In genomic region chr19:7494187-7495015, GRCm38 (mm10) we compare ENCODE assay signal across 7 mouse cellular contexts. TPM values are rescaled to one million over a fixed set of nuclear protein-coding genes. Genes with fewer than 3 reads are reported as not detected.
DNase-seq lines count a peak whose midpoint lies in the region; ATAC-seq lines count a peak whose summit lies in the region.

No protein-coding gene starts in this region.

- peak; percentile 95 for DNase-seq in adrenal gland, postnatal 10 days
- peak; percentile 94 for DNase-seq in embryonic facial prominence, embryonic 10.5 days (ENCODE audit: low spot score)
- peak; percentile 100 for DNase-seq in heart, adult 11 months
- peak; percentile 96 for DNase-seq in kidney, adult 18-20 months
- DNase-seq in limb, embryonic 11.5 days (ENCODE audit: low spot score), result peak; percentile 93
- DNase-seq in midbrain, embryonic 14.5 days, result peak; percentile 97
- peak; percentile 78 to 80 for DNase-seq in spleen, adult 18-20 months

- H3K27ac ChIP-seq in embryonic facial prominence, embryonic 10.5 days (replicated peaks), result peak overlapping the region; percentile 97
- H3K27ac ChIP-seq in limb, embryonic 11.5 days (replicated peaks; ENCODE audit: low read depth, low read length), result peak overlapping the region; percentile 93
- peak overlapping the region; percentile 95 for H3K27ac ChIP-seq in midbrain, embryonic 14.5 days (replicated peaks; ENCODE audit: low read depth, low read length)

- H3K4me2 ChIP-seq in limb, embryonic 11.5 days (ENCODE audit: low read depth, severe bottlenecking), result peak overlapping the region; percentile 75
- peak overlapping the region; percentile 69 for H3K4me2 ChIP-seq in midbrain, embryonic 14.5 days (ENCODE audit: low read length)

- no peaks in the 10 kb centered on the region for H3K9me3 ChIP-seq in embryonic facial prominence, embryonic 10.5 days
- no peaks in the 10 kb centered on the region for H3K9me3 ChIP-seq in limb, embryonic 11.5 days (ENCODE audit: control insufficient read depth, low read length)
- H3K9me3 ChIP-seq in midbrain, embryonic 14.5 days (ENCODE audit: control insufficient read depth, low read length), result no peaks in the 10 kb centered on the region

- H3K4me3 ChIP-seq in embryonic facial prominence, embryonic 10.5 days, result peak overlapping the region; percentile 80
- H3K4me3 ChIP-seq in limb, embryonic 11.5 days (ENCODE audit: low read depth, low read length), result peak overlapping the region; percentile 68
- peak overlapping the region; percentile 68 for H3K4me3 ChIP-seq in midbrain, embryonic 14.5 days (replicated peaks; ENCODE audit: low read depth, low read length)

- peaks cover 12% of the 10 kb centered on the region for H3K4me1 ChIP-seq in embryonic facial prominence, embryonic 10.5 days
- no peaks in the 10 kb centered on the region for H3K4me1 ChIP-seq in limb, embryonic 11.5 days (ENCODE audit: control insufficient read depth, insufficient read depth, low read length)
- H3K4me1 ChIP-seq in midbrain, embryonic 14.5 days (ENCODE audit: control insufficient read depth, insufficient read depth, low read length), result peaks cover 2% of the 10 kb centered on the region; the same call in 1 of the 2 replicates

- WGBS in embryonic facial prominence, embryonic 10.5 days, result under 1% methylated on average over 84 of the region's 84 CpGs
- WGBS in limb, embryonic 11.5 days, result under 1% methylated on average over 82 of the region's 84 CpGs
- WGBS in midbrain, embryonic 14.5 days, result under 1% methylated on average over 84 of the region's 84 CpGs

- peak; percentile 96 for ATAC-seq in limb, embryonic 11.5 days (ENCODE audit: insufficient number of reproducible peaks, low FRiP score, low TSS enrichment, low read depth)
- ATAC-seq in midbrain, embryonic 14.5 days (ENCODE audit: low FRiP score, low TSS enrichment), result peak; percentile 95

- H3K9ac ChIP-seq in limb, embryonic 11.5 days (ENCODE audit: low read length), result peak overlapping the region; percentile 90
- peak overlapping the region; percentile 83 for H3K9ac ChIP-seq in midbrain, embryonic 14.5 days (replicated peaks; ENCODE audit: low read length)

- no peaks in the 10 kb centered on the region for H3K36me3 ChIP-seq in embryonic facial prominence, embryonic 10.5 days (replicated peaks)
- H3K36me3 ChIP-seq in limb, embryonic 11.5 days (ENCODE audit: control insufficient read depth, insufficient read depth, low read length), result no peaks in the 10 kb centered on the region
- no peaks in the 10 kb centered on the region for H3K36me3 ChIP-seq in midbrain, embryonic 14.5 days (ENCODE audit: control insufficient read depth, insufficient read depth, low read length)

- H3K27me3 ChIP-seq in embryonic facial prominence, embryonic 10.5 days (replicated peaks; ENCODE audit: low read depth, poor library complexity, severe bottlenecking), result no peaks in the 10 kb centered on the region
- H3K27me3 ChIP-seq in limb, embryonic 11.5 days (ENCODE audit: control insufficient read depth, insufficient read depth, low read length), result no peaks in the 10 kb centered on the region
- no peaks in the 10 kb centered on the region for H3K27me3 ChIP-seq in midbrain, embryonic 14.5 days (ENCODE audit: control insufficient read depth, insufficient read depth, low read length)

RNA-seq across cellular contexts. Expression of gene Atl3, which starts 0.6 kb away (rescaled TPM):
- 100 to 1,000 TPM in 1 of 2 experiments, 10 to 100 TPM in 1; 92.3 to 110 TPM for total RNA-seq in adrenal gland, postnatal 10 days (2021)
- 6.4 and 8.5 TPM in 2 replicates for polyA plus RNA-seq in embryonic facial prominence, embryonic 10.5 days (2016; fragmentation: Nextera tagmentation; extraction: Ambion mirVana)
- polyA plus RNA-seq in limb, embryonic 11.5 days (2014; fragmentation: Nextera tagmentation; extraction: Ambion mirVana), result 10.6 and 10.9 TPM in 2 replicates
- polyA plus RNA-seq in midbrain, embryonic 14.5 days (2014; fragmentation: Nextera tagmentation; extraction: Ambion mirVana), result 5.9 and 6.8 TPM in 2 replicates

RNA-seq across cellular contexts. Expression of gene Rtn3, which starts 11.3 kb away (rescaled TPM):
- total RNA-seq in adrenal gland, postnatal 10 days (2021), result 100 to 1,000 TPM; 128 to 139 TPM
- 145 and 153 TPM in 2 replicates for polyA plus RNA-seq in embryonic facial prominence, embryonic 10.5 days (2016; fragmentation: Nextera tagmentation; extraction: Ambion mirVana)
- 78.5 and 94.1 TPM in 2 replicates for polyA plus RNA-seq in limb, embryonic 11.5 days (2014; fragmentation: Nextera tagmentation; extraction: Ambion mirVana)
- 586 and 610 TPM in 2 replicates for polyA plus RNA-seq in midbrain, embryonic 14.5 days (2014; fragmentation: Nextera tagmentation; extraction: Ambion mirVana)

Comparison
In these comparisons a context has a peak if more than half of its experiments do, and no peak if none do; other contexts are left out.
1. Peak in every context shown above with its lines: DNase-seq, ATAC-seq, H3K4me3 ChIP-seq and H3K27ac ChIP-seq.